Mouse (Mus musculus): ENCODE results near the gene Baz1a.

The Baz1a gene

GRCm38 (mm10) chr12:55013626-55014398 is at the start of gene Baz1a:
Baz1a (minus strand) TSS chr12:55014348.
- DNase-seq (ENCODE audit: low spot score): no peak

- DNase-seq (ENCODE audit: low spot score): no peak
Measured at GRCm38 (mm10) chr12:55062141-55062540, 48.0 kb upstream of the Baz1a start.

- peak; percentile 58 for DNase-seq (ENCODE audit: low spot score)
Measured at GRCm38 (mm10) chr12:55061006-55061405, 46.9 kb upstream of the Baz1a start.

GRCm38 (mm10) chr12:55060212-55060898 is 46.2 kb upstream of the Baz1a start:
- no peak for DNase-seq (ENCODE audit: low spot score)

GRCm38 (mm10) chr12:55059812-55060211 is 45.7 kb upstream of the Baz1a start:
- no peak for DNase-seq (ENCODE audit: low spot score)

GRCm38 (mm10) chr12:55058865-55059615 is 44.9 kb upstream of the Baz1a start:
- DNase-seq (ENCODE audit: low spot score): peak; percentile 50

GRCm38 (mm10) chr12:55056703-55057102 is 42.6 kb upstream of the Baz1a start:
- DNase-seq (ENCODE audit: low spot score): no peak

- no peak for DNase-seq (ENCODE audit: low spot score)
Measured at GRCm38 (mm10) chr12:55054551-55055241, 40.5 kb upstream of the Baz1a start.

- no peak for DNase-seq (ENCODE audit: low spot score)
Measured at GRCm38 (mm10) chr12:55053267-55053666, 39.1 kb upstream of the Baz1a start.

- no peak for DNase-seq (ENCODE audit: low spot score)
Measured at GRCm38 (mm10) chr12:55051210-55052173, 37.3 kb upstream of the Baz1a start.

- no peak for DNase-seq (ENCODE audit: low spot score)
Measured at GRCm38 (mm10) chr12:55049731-55050353, 35.7 kb upstream of the Baz1a start.

- no peak for DNase-seq (ENCODE audit: low spot score)
Measured at GRCm38 (mm10) chr12:55041011-55041410, 26.9 kb upstream of the Baz1a start.

GRCm38 (mm10) chr12:55027088-55027487 is 12.9 kb upstream of the Baz1a start:
- DNase-seq (ENCODE audit: low spot score): no peak

- DNase-seq (ENCODE audit: low spot score): no peak
Measured at GRCm38 (mm10) chr12:55023284-55023683, 9.1 kb upstream of the Baz1a start.

GRCm38 (mm10) chr12:55019421-55019877 is 5.3 kb upstream of the Baz1a start:
- DNase-seq (ENCODE audit: low spot score): peak; percentile 28

GRCm38 (mm10) chr12:55017119-55017721 is 3.1 kb upstream of the Baz1a start:
- DNase-seq (ENCODE audit: low spot score): no peak

GRCm38 (mm10) chr12:55016339-55017118 is 2.4 kb upstream of the Baz1a start:
- no peak for DNase-seq (ENCODE audit: low spot score)

- no peak for DNase-seq (ENCODE audit: low spot score)
Measured at GRCm38 (mm10) chr12:55015428-55015827, 1.3 kb upstream of the Baz1a start.

- no peak for DNase-seq (ENCODE audit: low spot score)
Measured at GRCm38 (mm10) chr12:55013031-55013430, 1.1 kb downstream of the Baz1a start.
